Mouse (Mus musculus): ENCODE results near the gene Lpcat1. TPM values are rescaled to one million over a fixed set of nuclear protein-coding genes. Genes with fewer than 3 reads are reported as not detected.
A peak's percentile ranks its signal among the peaks of the same experiment; 100 is the strongest.

The Lpcat1 gene
- polyA plus RNA-seq, 1 experiment from 2014 or later: 85.3 TPM

GRCm38 (mm10) chr13:73426587-73426986 is 40.4 kb upstream of the Lpcat1 start:
- H3K36me3 ChIP-seq (ENCODE audit: insufficient read depth): no peaks in the 10 kb centered on the region
- ATAC-seq (ENCODE audit: insufficient read depth): no peak
- no peak overlapping the region for H3K4me3 ChIP-seq (ENCODE audit: low read depth, low read length)
- no peaks in the 10 kb centered on the region for H3K27me3 ChIP-seq (ENCODE audit: insufficient read depth, low read length)
- no peaks in the 10 kb centered on the region for H3K4me1 ChIP-seq (ENCODE audit: insufficient read depth)
- TF ChIP-seq CTCF (IDR thresholded peaks at IDR 0.05; ENCODE audit: low read depth): no peak
- no peak overlapping the region for H3K4me2 ChIP-seq
- DNase-seq: no peak
- H3K27ac ChIP-seq (ENCODE audit: low read depth): no peak overlapping the region
- H3K9ac ChIP-seq: no peak overlapping the region
- no peaks in the 10 kb centered on the region for H3K9me3 ChIP-seq (ENCODE audit: low read depth, low read length)
- WGBS: 79% methylated on average over 4 of the region's 4 CpGs

- DNase-seq: no peak
- no peaks in the 10 kb centered on the region for H3K36me3 ChIP-seq (ENCODE audit: insufficient read depth)
- no peak overlapping the region for H3K9ac ChIP-seq
- H3K4me3 ChIP-seq (ENCODE audit: low read depth, low read length): no peak overlapping the region
- no peak overlapping the region for H3K27ac ChIP-seq (ENCODE audit: low read depth)
- H3K9me3 ChIP-seq (ENCODE audit: low read depth, low read length): no peaks in the 10 kb centered on the region
- no peaks in the 10 kb centered on the region for H3K27me3 ChIP-seq (ENCODE audit: insufficient read depth, low read length)
- no peak for ATAC-seq (ENCODE audit: insufficient read depth)
- 65% methylated on average over 6 of the region's 6 CpGs for WGBS
- no peak for TF ChIP-seq CTCF (IDR thresholded peaks at IDR 0.05; ENCODE audit: low read depth)
- no peaks in the 10 kb centered on the region for H3K4me1 ChIP-seq (ENCODE audit: insufficient read depth)
- H3K4me2 ChIP-seq: no peak overlapping the region
Observed at GRCm38 (mm10) chr13:73429605-73430321, 37.2 kb upstream of the Lpcat1 start.

- WGBS: 62% methylated on average over 7 of the region's 7 CpGs
- peak; percentile 54 for TF ChIP-seq CTCF (IDR thresholded peaks at IDR 0.05; ENCODE audit: low read depth)
- Histone ChIP-seq H3K27ac (ENCODE audit: low read depth) (no peak overlapping the region), H3K27me3 (ENCODE audit: insufficient read depth, low read length) (no peaks in the 10 kb centered on the region), H3K4me3 (ENCODE audit: low read depth, low read length) (no peak overlapping the region), H3K9ac (no peak overlapping the region), H3K36me3 (ENCODE audit: insufficient read depth) (no peaks in the 10 kb centered on the region), H3K4me1 (ENCODE audit: insufficient read depth) (no peaks in the 10 kb centered on the region), H3K4me2 (no peak overlapping the region), H3K9me3 (ENCODE audit: low read depth, low read length) (no peaks in the 10 kb centered on the region)
- peak; percentile 27 for DNase-seq
- no peak for ATAC-seq (ENCODE audit: insufficient read depth)
Observed at GRCm38 (mm10) chr13:73432466-73433149, 34.4 kb upstream of the Lpcat1 start.

GRCm38 (mm10) chr13:73433681-73434535 is 33.1 kb upstream of the Lpcat1 start:
- WGBS: 61% methylated on average over 15 of the region's 15 CpGs
- Histone ChIP-seq H3K4me2 (no peak overlapping the region), H3K9me3 (ENCODE audit: low read depth, low read length) (no peaks in the 10 kb centered on the region), H3K9ac (no peak overlapping the region), H3K4me3 (ENCODE audit: low read depth, low read length) (no peak overlapping the region), H3K4me1 (ENCODE audit: insufficient read depth) (no peaks in the 10 kb centered on the region), H3K27me3 (ENCODE audit: insufficient read depth, low read length) (no peaks in the 10 kb centered on the region), H3K36me3 (ENCODE audit: insufficient read depth) (no peaks in the 10 kb centered on the region), H3K27ac (ENCODE audit: low read depth) (no peak overlapping the region)
- ATAC-seq (ENCODE audit: insufficient read depth) (no peak), DNase-seq (no peak)
- TF ChIP-seq CTCF (IDR thresholded peaks at IDR 0.05; ENCODE audit: low read depth): no peak

- Histone ChIP-seq H3K9me3 (ENCODE audit: low read depth, low read length) (no peaks in the 10 kb centered on the region), H3K27ac (ENCODE audit: low read depth) (no peak overlapping the region), H3K36me3 (ENCODE audit: insufficient read depth) (no peaks in the 10 kb centered on the region), H3K4me3 (ENCODE audit: low read depth, low read length) (no peak overlapping the region), H3K4me1 (ENCODE audit: insufficient read depth) (no peaks in the 10 kb centered on the region), H3K9ac (no peak overlapping the region), H3K27me3 (ENCODE audit: insufficient read depth, low read length) (no peaks in the 10 kb centered on the region), H3K4me2 (no peak overlapping the region)
- ATAC-seq (ENCODE audit: insufficient read depth) (no peak), DNase-seq (no peak)
- TF ChIP-seq CTCF (IDR thresholded peaks at IDR 0.05; ENCODE audit: low read depth): no peak
- 47% methylated on average over 5 of the region's 5 CpGs for WGBS
Observed at GRCm38 (mm10) chr13:73434687-73435086, 32.3 kb upstream of the Lpcat1 start.

GRCm38 (mm10) chr13:73435662-73436061 is 31.3 kb upstream of the Lpcat1 start:
- Histone ChIP-seq H3K27ac (ENCODE audit: low read depth) (no peak overlapping the region), H3K9me3 (ENCODE audit: low read depth, low read length) (no peaks in the 10 kb centered on the region), H3K4me3 (ENCODE audit: low read depth, low read length) (no peak overlapping the region), H3K9ac (no peak overlapping the region), H3K27me3 (ENCODE audit: insufficient read depth, low read length) (no peaks in the 10 kb centered on the region), H3K36me3 (ENCODE audit: insufficient read depth) (no peaks in the 10 kb centered on the region), H3K4me1 (ENCODE audit: insufficient read depth) (no peaks in the 10 kb centered on the region), H3K4me2 (no peak overlapping the region)
- no peak for TF ChIP-seq CTCF (IDR thresholded peaks at IDR 0.05; ENCODE audit: low read depth)
- DNase-seq: no peak
- WGBS: 78% methylated on average over 7 of the region's 7 CpGs
- ATAC-seq (ENCODE audit: insufficient read depth): no peak

GRCm38 (mm10) chr13:73439057-73439456 is 27.9 kb upstream of the Lpcat1 start:
- Histone ChIP-seq H3K4me3 (ENCODE audit: low read depth, low read length) (no peak overlapping the region), H3K9ac (no peak overlapping the region), H3K27ac (ENCODE audit: low read depth) (no peak overlapping the region), H3K4me2 (no peak overlapping the region), H3K4me1 (ENCODE audit: insufficient read depth) (no peaks in the 10 kb centered on the region), H3K9me3 (ENCODE audit: low read depth, low read length) (no peaks in the 10 kb centered on the region), H3K36me3 (ENCODE audit: insufficient read depth) (no peaks in the 10 kb centered on the region), H3K27me3 (ENCODE audit: insufficient read depth, low read length) (no peaks in the 10 kb centered on the region)
- no peak for DNase-seq
- ATAC-seq (ENCODE audit: insufficient read depth): no peak
- 61% methylated on average over 9 of the region's 9 CpGs for WGBS
- no peak for TF ChIP-seq CTCF (IDR thresholded peaks at IDR 0.05; ENCODE audit: low read depth)

All from lung, embryonic 14.5 days (tissue).